In the genomic region with DNA sequence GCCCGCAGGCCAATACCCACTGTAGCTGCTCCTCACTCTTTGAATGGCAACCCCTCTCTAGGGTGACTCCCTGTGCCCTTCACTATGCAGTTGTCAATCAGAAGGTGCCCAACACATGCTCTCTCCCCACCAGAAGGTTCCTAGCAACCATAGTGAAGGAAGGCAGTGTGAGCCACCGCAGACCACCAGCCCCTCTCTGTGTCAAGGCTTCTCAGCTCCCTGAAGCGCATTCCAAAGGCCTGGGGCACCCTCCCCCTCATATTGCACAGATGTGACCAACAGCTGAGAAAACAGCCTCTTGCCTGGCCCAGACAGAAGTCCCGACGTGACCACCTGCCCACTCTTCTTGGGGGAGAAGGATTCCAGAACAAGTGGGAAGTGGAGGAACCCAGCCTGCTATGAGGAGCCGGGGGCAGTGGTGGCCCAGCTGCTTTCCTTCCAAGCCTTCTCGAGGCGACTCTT, we compare ENCODE assay signal across 9 mouse cellular contexts. TPM values are rescaled to one million over a fixed set of nuclear protein-coding genes. Genes with fewer than 3 reads are reported as not detected.
DNase-seq lines count a peak whose midpoint lies in the region; ATAC-seq and TF ChIP-seq lines count a peak whose summit lies in the region.
"Had no signal": no experiment of that assay in that cellular context is flagged by ENCODE, and none has a peak within 500 bp of the region (broad histone marks: within the 10 kb centered on the region; RNA-seq: fewer than 3 reads in every experiment).

No protein-coding gene starts in this region.

- intact Hi-C loops in gastrocnemius, adult 2 months (cut with DNase I): loop anchor here (5.0 kb wide), 1 partner anchor 40 kb away; the partner anchor contains the start of genes Isg20l2 and Rrnad1

- TF ChIP-seq CTCF in gastrocnemius, adult 2 months (IDR thresholded peaks at IDR 0.05): no peak

- peak overlapping the region; percentile 71 for H3K4me3 ChIP-seq in gastrocnemius, adult 2 months
- H3K4me3 ChIP-seq in brown adipose tissue, adult 24 weeks (ENCODE audit: insufficient read depth, low read depth, low read length): peak overlapping the region; percentile 80
- H3K4me3 ChIP-seq in hindbrain, embryonic 12.5 days: peak overlapping the region; percentile 69
- H3K4me3 ChIP-seq in midbrain, embryonic 12.5 days: peak overlapping the region; percentile 86

- H3K36me3 ChIP-seq in hindbrain, embryonic 12.5 days: peaks cover 14% of the 10 kb centered on the region
- H3K36me3 ChIP-seq in midbrain, embryonic 12.5 days: peaks cover 20% of the 10 kb centered on the region

- peak; percentile 11 for DNase-seq in gastrocnemius, adult 2 months
- DNase-seq in gastrocnemius, adult 8-10 months (ENCODE audit: low spot score in 2 of 2): no peak
- DNase-seq in right cerebral cortex, postnatal 4 days: no peak
- no peak for DNase-seq in frontal cortex, adult 2 months (ENCODE audit: extremely low spot score in 1 of 2, low spot score in 1 of 2)
- DNase-seq in frontal cortex, postnatal 14 days (ENCODE audit: low spot score in 2 of 2): no peak

- H3K27me3 ChIP-seq in hindbrain, embryonic 12.5 days: peaks cover 2% of the 10 kb centered on the region; the same call in 1 of the 2 replicates
- H3K27me3 ChIP-seq in midbrain, embryonic 12.5 days: 0 out of 2 replicates have a peak, but pooled peaks cover 4% of the 10 kb centered on the region

- H3K4me1 ChIP-seq in brown adipose tissue, adult 24 weeks (ENCODE audit: control insufficient read depth, insufficient read depth, insufficient read length, low read length): no peaks in the 10 kb centered on the region
- H3K4me1 ChIP-seq in hindbrain, embryonic 12.5 days: peaks cover 49% of the 10 kb centered on the region
- H3K4me1 ChIP-seq in midbrain, embryonic 12.5 days: peaks cover 58% of the 10 kb centered on the region

- no peaks in the 10 kb centered on the region for H3K9me3 ChIP-seq in hindbrain, embryonic 12.5 days (replicated peaks)
- no peaks in the 10 kb centered on the region for H3K9me3 ChIP-seq in midbrain, embryonic 12.5 days

- peak overlapping the region; percentile 86 for H3K9ac ChIP-seq in hindbrain, embryonic 12.5 days
- H3K9ac ChIP-seq in midbrain, embryonic 12.5 days (replicated peaks): peak overlapping the region; percentile 96

- WGBS in hindbrain, embryonic 12.5 days: 4% methylated on average over 8 of the region's 8 CpGs
- 2% methylated on average over 8 of the region's 8 CpGs for WGBS in midbrain, embryonic 12.5 days

- peak overlapping the region; percentile 84 for H3K27ac ChIP-seq in gastrocnemius, adult 2 months
- H3K27ac ChIP-seq in brown adipose tissue, adult 24 weeks (replicated peaks; ENCODE audit: low read depth, low read length): peak overlapping the region; percentile 91
- peak overlapping the region; percentile 92 for H3K27ac ChIP-seq in hindbrain, embryonic 12.5 days
- H3K27ac ChIP-seq in midbrain, embryonic 12.5 days (replicated peaks): peak overlapping the region; percentile 98

- ATAC-seq in hindbrain, embryonic 12.5 days (ENCODE audit: low FRiP score): peak; percentile 65
- ATAC-seq in midbrain, embryonic 12.5 days (ENCODE audit: low FRiP score, low read depth): 0 out of 2 replicates have a peak, but pooled peaks have one; percentile 10

- peak overlapping the region; percentile 93 for H3K4me2 ChIP-seq in hindbrain, embryonic 12.5 days (replicated peaks)
- H3K4me2 ChIP-seq in midbrain, embryonic 12.5 days (replicated peaks): peak overlapping the region; percentile 75

RNA-seq across cellular contexts. Expression of gene Nes, which starts 1.4 kb away (rescaled TPM):
- 10 to 100 TPM in 1 of 2 experiments, 1 to 10 TPM in 1; 9.1 to 17.2 TPM for total RNA-seq in gastrocnemius, adult 2 months (2021)
- total RNA-seq in gastrocnemius, adult 8-10 months (2022): 10 to 100 TPM in 2 of 4 experiments, 1 to 10 TPM in 2; 8.7 to 18.0 (median 12.0) TPM
- 7.6 and 8.4 TPM in 2 replicates for polyA plus RNA-seq in brown adipose tissue, adult 24 weeks (2012; ENCODE audit: insufficient read depth, insufficient read length, missing spikeins)
- 136 and 153 TPM in 2 replicates for polyA plus RNA-seq in hindbrain, embryonic 12.5 days (2016; fragmentation: Nextera tagmentation; extraction: Ambion mirVana)
- 183 and 196 TPM in 2 replicates for polyA plus RNA-seq in midbrain, embryonic 12.5 days (2016; fragmentation: Nextera tagmentation; extraction: Ambion mirVana)
- 4.3 and 4.8 TPM in 2 replicates for polyA plus RNA-seq in frontal cortex, adult 2 months (2012; rRNA removed)

RNA-seq across cellular contexts. Expression of gene Crabp2, which starts 23.8 kb away (rescaled TPM):
- under 1 TPM in 1 of 2 experiments, not detected in 1; 0.42 TPM for total RNA-seq in gastrocnemius, adult 2 months (2021)
- total RNA-seq in gastrocnemius, adult 8-10 months (2022): not detected
- polyA plus RNA-seq in brown adipose tissue, adult 24 weeks (2012; ENCODE audit: insufficient read depth, insufficient read length, missing spikeins): not detected in 2 replicates
- polyA plus RNA-seq in hindbrain, embryonic 12.5 days (2016; fragmentation: Nextera tagmentation; extraction: Ambion mirVana): 384 and 396 TPM in 2 replicates
- polyA plus RNA-seq in midbrain, embryonic 12.5 days (2016; fragmentation: Nextera tagmentation; extraction: Ambion mirVana): 291 and 335 TPM in 2 replicates
- polyA plus RNA-seq in frontal cortex, adult 2 months (2012; rRNA removed): 9.2 and 11.0 TPM in 2 replicates
- total RNA-seq: hematopoietic stem cell, adult 5-6 weeks had no signal

RNA-seq across cellular contexts. Expression of gene Bcan, which starts 27.8 kb away (rescaled TPM):
- total RNA-seq in gastrocnemius, adult 2 months (2021): not detected
- under 1 TPM in 1 of 4 experiments, not detected in 3; 0.15 TPM for total RNA-seq in gastrocnemius, adult 8-10 months (2022)
- not detected in 2 replicates for polyA plus RNA-seq in brown adipose tissue, adult 24 weeks (2012; ENCODE audit: insufficient read depth, insufficient read length, missing spikeins)
- 1.7 and 1.9 TPM in 2 replicates for polyA plus RNA-seq in hindbrain, embryonic 12.5 days (2016; fragmentation: Nextera tagmentation; extraction: Ambion mirVana)
- polyA plus RNA-seq in midbrain, embryonic 12.5 days (2016; fragmentation: Nextera tagmentation; extraction: Ambion mirVana): 0.63 and 1.1 TPM in 2 replicates
- 359 and 380 TPM in 2 replicates for polyA plus RNA-seq in frontal cortex, adult 2 months (2012; rRNA removed)
- total RNA-seq: hematopoietic stem cell, adult 5-6 weeks had no signal

RNA-seq across cellular contexts. Expression of gene Rrnad1, which starts 41.7 kb away (rescaled TPM):
- total RNA-seq in gastrocnemius, adult 2 months (2021): 1 to 10 TPM; 4.7 to 5.0 TPM
- 1 to 10 TPM; 2.4 to 4.1 (median 3.5) TPM for total RNA-seq in gastrocnemius, adult 8-10 months (2022)
- 4.5 and 6.7 TPM in 2 replicates for polyA plus RNA-seq in brown adipose tissue, adult 24 weeks (2012; ENCODE audit: insufficient read depth, insufficient read length, missing spikeins)
- 22.1 and 22.5 TPM in 2 replicates for polyA plus RNA-seq in hindbrain, embryonic 12.5 days (2016; fragmentation: Nextera tagmentation; extraction: Ambion mirVana)
- 23.5 and 24.2 TPM in 2 replicates for polyA plus RNA-seq in midbrain, embryonic 12.5 days (2016; fragmentation: Nextera tagmentation; extraction: Ambion mirVana)
- polyA plus RNA-seq in frontal cortex, adult 2 months (2012; rRNA removed): 42.4 and 46.4 TPM in 2 replicates

RNA-seq across cellular contexts. Expression of gene Isg20l2, which starts 42.1 kb away (rescaled TPM):
- total RNA-seq in gastrocnemius, adult 2 months (2021): 1 to 10 TPM; 7.6 to 8.1 TPM
- total RNA-seq in gastrocnemius, adult 8-10 months (2022): 1 to 10 TPM; 5.8 to 7.6 (median 7.2) TPM
- 6.7 and 7.9 TPM in 2 replicates for polyA plus RNA-seq in brown adipose tissue, adult 24 weeks (2012; ENCODE audit: insufficient read depth, insufficient read length, missing spikeins)
- 67.7 and 68.7 TPM in 2 replicates for polyA plus RNA-seq in hindbrain, embryonic 12.5 days (2016; fragmentation: Nextera tagmentation; extraction: Ambion mirVana)
- 78.7 and 79.0 TPM in 2 replicates for polyA plus RNA-seq in midbrain, embryonic 12.5 days (2016; fragmentation: Nextera tagmentation; extraction: Ambion mirVana)
- polyA plus RNA-seq in frontal cortex, adult 2 months (2012; rRNA removed): 12.9 and 13.9 TPM in 2 replicates

Comparison
In these comparisons a context has a peak if more than half of its experiments do, and no peak if none do; other contexts are left out.
1. RNA of gene Nes, which starts 1.4 kb away (polyA plus RNA-seq): 183 to 196 TPM in midbrain, embryonic 12.5 days and 136 to 153 TPM in hindbrain, embryonic 12.5 days; 7.6 to 8.4 TPM in brown adipose tissue, adult 24 weeks and 4.3 to 4.8 TPM in frontal cortex, adult 2 months; every median in the first group is over 10 times any median in the second.
2. RNA of gene Crabp2, which starts 23.8 kb away (polyA plus RNA-seq): 384 to 396 TPM in hindbrain, embryonic 12.5 days and 291 to 335 TPM in midbrain, embryonic 12.5 days; 9.2 to 11.0 TPM in frontal cortex, adult 2 months and not detected in brown adipose tissue, adult 24 weeks; every median in the first group is over 10 times any median in the second.
3. RNA of gene Bcan, which starts 27.8 kb away (polyA plus RNA-seq): 359 to 380 TPM in frontal cortex, adult 2 months; 1.7 to 1.9 TPM in hindbrain, embryonic 12.5 days, 0.63 to 1.1 TPM in midbrain, embryonic 12.5 days and not detected in brown adipose tissue, adult 24 weeks; every median in the first group is over 100 times any median in the second.
4. Peak in every context shown above with its lines, with median percentiles within 50 percentile points of each other: H3K27ac ChIP-seq and H3K4me3 ChIP-seq.